Mouse (Mus musculus) MN1 (cell line): ENCODE data around the gene Ankrd63.

Source experiments
- DNase-seq: peaks from one replicate; pipeline ENCODE4 v3.0.0-alpha.2; 2016; ENCODE audit warnings: low spot score

Ankrd63 gene

GRCm38 (mm10) chr2:118693370-118693966 lies 10.3 kb downstream of the Ankrd63 start:
- DNase-seq = peak; percentile 54

- DNase-seq = no peak
Observed at GRCm38 (mm10) chr2:118689875-118690274, 13.9 kb downstream of the Ankrd63 start.

- no peak for DNase-seq
Observed at GRCm38 (mm10) chr2:118687791-118688190, 16.0 kb downstream of the Ankrd63 start.

- DNase-seq = no peak
Observed at GRCm38 (mm10) chr2:118686693-118687092, 17.1 kb downstream of the Ankrd63 start.

GRCm38 (mm10) chr2:118685088-118685487 lies 18.7 kb downstream of the Ankrd63 start:
- DNase-seq = no peak

GRCm38 (mm10) chr2:118682544-118683260 lies 21.1 kb downstream of the Ankrd63 start:
- no peak for DNase-seq

- DNase-seq = no peak
Observed at GRCm38 (mm10) chr2:118680926-118681325, 22.8 kb downstream of the Ankrd63 start.

GRCm38 (mm10) chr2:118679577-118679976 lies 24.2 kb downstream of the Ankrd63 start:
- DNase-seq = no peak

- DNase-seq = no peak
Observed at GRCm38 (mm10) chr2:118677817-118678216, 25.9 kb downstream of the Ankrd63 start.

GRCm38 (mm10) chr2:118676839-118677741 lies 26.7 kb downstream of the Ankrd63 start:
- no peak for DNase-seq

- DNase-seq = no peak
Observed at GRCm38 (mm10) chr2:118674500-118674899, 29.3 kb downstream of the Ankrd63 start.

GRCm38 (mm10) chr2:118673686-118674465 lies 29.9 kb downstream of the Ankrd63 start:
- DNase-seq = no peak

- DNase-seq = no peak
Observed at GRCm38 (mm10) chr2:118671728-118672127, 32.0 kb downstream of the Ankrd63 start.

- no peak for DNase-seq
Observed at GRCm38 (mm10) chr2:118669785-118670184, 34.0 kb downstream of the Ankrd63 start.

- no peak for DNase-seq
Observed at GRCm38 (mm10) chr2:118669245-118669644, 34.5 kb downstream of the Ankrd63 start.

- no peak for DNase-seq
Observed at GRCm38 (mm10) chr2:118667181-118667580, 36.6 kb downstream of the Ankrd63 start.

GRCm38 (mm10) chr2:118665616-118666015 lies 38.1 kb downstream of the Ankrd63 start:
- DNase-seq = no peak

GRCm38 (mm10) chr2:118664975-118665516 lies 38.7 kb downstream of the Ankrd63 start:
- DNase-seq = no peak

- DNase-seq = peak; percentile 54
Observed at GRCm38 (mm10) chr2:118663804-118664766, 39.7 kb downstream of the Ankrd63 start.
